Comparison of ENCODE assay signal across 9 mouse cellular contexts in genomic region chr7:141670999-141671398, GRCm38 (mm10). TPM values are rescaled to one million over a fixed set of nuclear protein-coding genes. Genes with fewer than 3 reads are reported as not detected.
A peak's percentile ranks its signal among the peaks of the same experiment; 100 is the strongest.
DNase-seq lines count a peak whose midpoint lies in the region; ATAC-seq lines count a peak whose summit lies in the region.
"Had no signal": no experiment of that assay in that cellular context is flagged by ENCODE, and none has a peak within 500 bp of the region (broad histone marks: within the 10 kb centered on the region; RNA-seq: fewer than 3 reads in every experiment).

No protein-coding gene starts in this region.

- H3K4me3 ChIP-seq in heart, embryonic 10.5 days, result no peak overlapping the region
- H3K4me3 ChIP-seq in forebrain, embryonic 12.5 days (replicated peaks), result no peak overlapping the region
- H3K4me3 ChIP-seq: lung, embryonic 15.5 days had no signal

- WGBS in heart, embryonic 10.5 days, result 83% methylated on average over 4 of the region's 4 CpGs
- 81% methylated on average over 4 of the region's 4 CpGs for WGBS in forebrain, embryonic 12.5 days

- peak; percentile 48 for ATAC-seq in granulocyte monocyte progenitor cell, adult 5-6 weeks (replicated peaks; ENCODE audit: poor library complexity, severe bottlenecking)
- no peak for ATAC-seq in forebrain, embryonic 12.5 days (ENCODE audit: low FRiP score)

- no peaks in the 10 kb centered on the region for H3K4me1 ChIP-seq in heart, embryonic 10.5 days
- no peaks in the 10 kb centered on the region for H3K4me1 ChIP-seq in forebrain, embryonic 12.5 days
- H3K4me1 ChIP-seq: lung, embryonic 15.5 days had no signal

- intact Hi-C loops in heart, postnatal 10 days (cut with DNase I), result no loop called here

- H3K36me3 ChIP-seq in heart, embryonic 10.5 days, result no peaks in the 10 kb centered on the region
- no peaks in the 10 kb centered on the region for H3K36me3 ChIP-seq in forebrain, embryonic 12.5 days (replicated peaks)
- H3K36me3 ChIP-seq: lung, embryonic 15.5 days had no signal

- no peak overlapping the region for H3K9ac ChIP-seq in forebrain, embryonic 12.5 days
- H3K9ac ChIP-seq: lung, embryonic 15.5 days had no signal

- DNase-seq in heart, postnatal 10 days, result peak; percentile 19 to 41
- DNase-seq in heart, embryonic 10.5 days (ENCODE audit: low spot score), result no peak
- DNase-seq in MN1 (ENCODE audit: low spot score), result peak; percentile 41
- peak; percentile 42 for DNase-seq in lung, postnatal 10 days
- peak; percentile 26 to 29 for DNase-seq in thymus, postnatal 36 days
- DNase-seq in right cerebral cortex, adult 18-20 months, result no peak

- H3K4me2 ChIP-seq in forebrain, embryonic 12.5 days, result no peak overlapping the region
- H3K4me2 ChIP-seq: lung, embryonic 15.5 days had no signal

- no peak overlapping the region for H3K27ac ChIP-seq in heart, embryonic 10.5 days
- no peak overlapping the region for H3K27ac ChIP-seq in forebrain, embryonic 12.5 days
- H3K27ac ChIP-seq: lung, embryonic 15.5 days had no signal

- no peaks in the 10 kb centered on the region for H3K27me3 ChIP-seq in heart, embryonic 10.5 days (ENCODE audit: insufficient read depth, poor library complexity, severe bottlenecking)
- H3K27me3 ChIP-seq in forebrain, embryonic 12.5 days, result no peaks in the 10 kb centered on the region
- H3K27me3 ChIP-seq: lung, embryonic 15.5 days had no signal

- no peaks in the 10 kb centered on the region for H3K9me3 ChIP-seq in heart, embryonic 10.5 days
- no peaks in the 10 kb centered on the region for H3K9me3 ChIP-seq in forebrain, embryonic 12.5 days
- H3K9me3 ChIP-seq: lung, embryonic 15.5 days had no signal

RNA-seq across cellular contexts. Expression of gene Muc6, which starts 15.9 kb away (rescaled TPM):
- total RNA-seq in heart, postnatal 10 days (2021), result not detected
- polyA plus RNA-seq in heart, embryonic 10.5 days (2016; fragmentation: Nextera tagmentation; extraction: Ambion mirVana), result 0.09 and 0.13 TPM in 2 replicates
- total RNA-seq in granulocyte monocyte progenitor cell, adult 5-6 weeks (2014; fragmentation: Nextera tagmentation), result 0.80 TPM in 1 of 2 replicates, not detected in the other
- not detected in 2 replicates for total RNA-seq in granulocyte monocyte progenitor cell, adult 5-6 weeks (2017)
- 0.14 and 0.19 TPM in 2 replicates for polyA plus RNA-seq in forebrain, embryonic 12.5 days (2016; fragmentation: Nextera tagmentation; extraction: Ambion mirVana)

RNA-seq across cellular contexts. Expression of gene Muc2, which starts 19.1 kb away (rescaled TPM):
- 1 to 10 TPM in 1 of 2 experiments, under 1 TPM in 1; 0.74 to 1.3 TPM for total RNA-seq in heart, postnatal 10 days (2021)
- 0.09 and 0.21 TPM in 2 replicates for polyA plus RNA-seq in heart, embryonic 10.5 days (2016; fragmentation: Nextera tagmentation; extraction: Ambion mirVana)
- total RNA-seq in granulocyte monocyte progenitor cell, adult 5-6 weeks (2014; fragmentation: Nextera tagmentation), result not detected in 2 replicates
- total RNA-seq in granulocyte monocyte progenitor cell, adult 5-6 weeks (2017), result not detected in 2 replicates
- polyA plus RNA-seq in forebrain, embryonic 12.5 days (2016; fragmentation: Nextera tagmentation; extraction: Ambion mirVana), result 0.19 and 0.24 TPM in 2 replicates

Comparison
In these comparisons a context has a peak if more than half of its experiments do, and no peak if none do; other contexts are left out.
1. DNase-seq: peak in heart, postnatal 10 days (2 of 2), MN1 (single experiment), lung, postnatal 10 days (single experiment) and thymus, postnatal 36 days (2 of 2); none in heart, embryonic 10.5 days (single experiment) and right cerebral cortex, adult 18-20 months (single experiment).